Mouse (Mus musculus) adrenal gland, postnatal 14 days (tissue): ENCODE data around the gene Pank2. TPM values are rescaled to one million over a fixed set of nuclear protein-coding genes. Genes with fewer than 3 reads are reported as not detected.

Experiments used
- DNase-seq: peaks from one replicate; pipeline ENCODE4 v3.0.0; 2021; ENCODE audit warnings: mixed read lengths
- microRNA-seq, 2 experiments: library from miRNA; unstranded; fragments of <30 nt; microRNA quantifications; one replicate each; pipeline ENCODE4 v1.2.0; 2021
- total RNA-seq: library from RNA; stranded (reverse); gene quantifications from 2 replicates; pipeline ENCODE4 v1.2.3, GENCODE M21; 2021

Gene Pank2
- total RNA-seq, 1 experiment from 2014 or later, result 56.5 TPM

DNA sequence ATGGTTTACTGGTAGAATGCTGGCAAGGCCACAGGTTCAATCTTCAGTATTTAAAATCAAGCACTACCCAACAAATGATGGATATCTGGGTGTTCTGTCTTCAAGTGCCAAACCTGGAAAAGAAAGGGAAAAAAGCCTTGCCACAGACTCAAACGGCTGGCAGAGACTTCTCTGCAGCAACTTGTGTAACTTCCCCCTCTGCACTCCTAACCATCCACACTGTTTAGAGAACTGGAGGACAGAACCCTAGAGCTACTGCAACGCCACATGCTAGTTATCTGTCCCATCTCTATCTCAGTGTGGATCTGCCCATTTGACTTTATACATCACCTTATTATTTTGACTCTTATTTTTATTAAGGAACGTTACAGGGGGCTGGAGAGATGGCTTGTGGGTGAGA is 63.7 kb downstream of the Pank2 start:
- DNase-seq, result no peak

DNA sequence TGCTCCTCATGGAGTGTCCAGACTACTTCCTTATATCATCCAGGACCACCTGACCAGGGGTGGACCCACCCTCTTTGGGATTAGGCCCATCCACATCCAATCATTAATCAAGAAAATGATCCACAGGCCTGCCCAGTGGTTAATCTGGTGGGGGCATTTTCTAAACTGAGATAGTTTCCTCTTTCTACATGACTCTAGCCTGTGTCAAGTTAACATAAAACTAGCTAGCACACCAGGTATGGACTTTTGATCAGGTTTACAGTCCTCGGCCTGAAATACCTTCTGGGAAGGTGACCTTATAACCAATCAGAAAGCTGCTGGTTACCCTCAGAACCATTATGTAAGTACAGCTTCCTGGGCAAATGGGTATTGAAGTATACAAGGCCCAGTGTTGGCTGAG is 66.7 kb downstream of the Pank2 start:
- no peak for DNase-seq

DNA sequence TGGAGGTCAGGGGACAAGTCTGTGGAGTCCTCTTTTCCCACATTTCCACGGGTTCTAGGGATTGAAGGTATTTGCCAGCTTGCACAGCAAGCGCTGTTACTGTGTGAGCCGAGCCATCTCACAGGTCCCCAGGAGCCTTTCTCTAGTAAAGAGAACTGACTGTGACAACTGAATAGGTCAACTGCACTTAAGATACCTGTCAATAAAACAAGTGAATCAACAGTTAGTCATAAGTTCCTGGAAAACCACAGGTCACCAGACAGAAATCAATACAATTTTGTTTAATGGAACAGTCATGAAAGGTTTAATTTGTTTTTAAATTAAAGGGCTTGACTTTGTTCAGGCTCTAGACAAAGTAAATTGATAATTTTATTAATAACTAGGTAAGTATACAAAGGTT is 68.3 kb downstream of the Pank2 start:
- DNase-seq, result no peak

DNA sequence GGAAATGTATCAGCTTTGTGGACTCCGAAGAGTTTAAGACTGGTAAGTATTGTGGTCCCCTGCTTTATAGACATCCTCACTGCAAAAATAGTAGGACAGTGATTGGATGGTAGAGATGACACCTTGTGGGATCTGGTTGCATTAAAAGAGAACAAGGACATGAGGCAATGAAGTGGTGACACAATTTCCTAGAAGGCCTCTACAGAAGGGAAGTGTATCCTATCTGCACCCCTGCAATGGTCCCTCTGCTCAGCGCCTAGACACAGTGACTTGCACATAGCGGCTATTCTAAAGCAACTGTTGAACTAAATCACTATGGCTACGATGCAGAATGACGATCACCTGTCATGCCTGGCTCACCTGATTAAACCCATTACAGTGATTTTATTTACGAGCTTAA is 75.3 kb downstream of the Pank2 start:
- no peak for DNase-seq

DNA sequence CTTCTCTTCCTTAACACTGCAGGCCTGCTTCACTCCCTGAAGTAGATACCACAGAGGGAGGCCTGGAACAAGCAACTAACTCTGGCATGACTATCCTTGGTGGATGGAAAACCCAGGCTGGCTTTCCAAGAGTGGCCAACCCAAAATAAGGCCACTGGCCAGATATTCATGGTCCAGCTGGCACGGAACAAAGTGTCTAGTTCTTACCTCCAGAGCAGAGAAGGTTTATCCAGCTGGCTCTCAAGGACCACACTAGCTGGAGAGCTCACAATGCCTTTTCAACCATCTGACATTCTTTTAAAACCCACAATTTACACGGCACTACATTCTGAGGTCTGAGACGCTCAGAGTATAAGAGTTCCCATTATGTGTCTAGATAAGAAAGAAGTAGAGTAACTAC is 82.2 kb downstream of the Pank2 start:
- peak; percentile 22 for DNase-seq

DNA sequence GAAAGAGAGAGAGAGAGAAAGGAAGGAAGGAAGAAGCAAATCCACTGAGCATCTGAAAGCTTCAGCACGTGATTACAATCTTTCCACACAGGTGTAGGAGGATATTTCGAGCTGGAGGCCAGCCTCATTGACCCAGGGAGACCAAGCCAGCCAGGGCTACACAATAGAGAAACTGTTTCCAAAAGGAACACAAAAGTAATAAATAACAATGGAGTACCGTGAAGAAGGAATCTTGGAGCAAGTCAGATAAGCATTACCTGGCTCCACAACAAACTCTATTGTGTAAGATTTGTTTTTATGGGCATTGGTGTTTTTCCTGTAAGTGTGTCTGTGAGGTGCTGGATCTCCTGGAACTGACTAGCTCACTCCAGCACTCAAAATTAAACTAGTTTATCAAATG is 83.3 kb downstream of the Pank2 start:
- DNase-seq, result no peak

Small RNA genes within 50 kb of the gene (microRNA-seq; reads per million reads assigned to microRNA genes)
- 19.6 to 26.6 reads per million in 2 experiments for gene Mir103-2

Other genes with a start within 250 kb of the Pank2 start
- 9.2 and 12.9 TPM in 2 replicates for gene Gfra4, start 219.4 kb upstream of the Pank2 start, total RNA-seq
- 4.4 and 4.5 TPM in 2 replicates for gene Adam33, start 198.7 kb upstream of the Pank2 start, total RNA-seq
- gene Siglec1, start 175.7 kb upstream of the Pank2 start, total RNA-seq, result 2.3 and 8.2 TPM in 2 replicates
- gene Hspa12b, start 135.2 kb upstream of the Pank2 start, total RNA-seq, result 23.3 and 26.1 TPM in 2 replicates
- not detected in 2 replicates for gene Gm11037, start 129.0 kb upstream of the Pank2 start, total RNA-seq
- gene 1700037H04Rik, start 102.4 kb upstream of the Pank2 start, total RNA-seq, result 69.4 and 79.8 TPM in 2 replicates
- 65.6 and 70.4 TPM in 2 replicates for gene Cenpb, start 82.4 kb upstream of the Pank2 start, total RNA-seq
- 16.1 and 17.8 TPM in 2 replicates for gene Cdc25b, start 75.5 kb upstream of the Pank2 start, total RNA-seq
- 7.0 and 7.5 TPM in 2 replicates for gene Spef1, start 75.2 kb upstream of the Pank2 start, total RNA-seq
- 17.3 and 17.7 TPM in 2 replicates for gene Ap5s1, start 55.4 kb upstream of the Pank2 start, total RNA-seq
- 44.8 and 45.4 TPM in 2 replicates for gene Mavs, start 28.4 kb upstream of the Pank2 start, total RNA-seq
- 6.6 and 10.2 TPM in 2 replicates for gene Rnf24, start 90.4 kb downstream of the Pank2 start, total RNA-seq
- gene Smox, start 229.0 kb downstream of the Pank2 start, total RNA-seq, result 21.8 and 25.1 TPM in 2 replicates